Mouse (Mus musculus) cerebellum, postnatal 14 days (tissue): Measurements from ENCODE around the gene Adgrv1.
A peak's percentile ranks its signal among the peaks of the same experiment; 100 is the strongest.
"Not testable (repeated sequence)": the region's sequence is repeated elsewhere in the genome, so short reads cannot be mapped to it uniquely, and the experiment has no call there.

ENCODE experiments used
- DNase-seq, 2 experiments: peaks; one replicate each; pipeline ENCODE4 v3.0.0; 2021; ENCODE audit warnings: mixed read lengths in 2 of 2

Gene Adgrv1

DNA sequence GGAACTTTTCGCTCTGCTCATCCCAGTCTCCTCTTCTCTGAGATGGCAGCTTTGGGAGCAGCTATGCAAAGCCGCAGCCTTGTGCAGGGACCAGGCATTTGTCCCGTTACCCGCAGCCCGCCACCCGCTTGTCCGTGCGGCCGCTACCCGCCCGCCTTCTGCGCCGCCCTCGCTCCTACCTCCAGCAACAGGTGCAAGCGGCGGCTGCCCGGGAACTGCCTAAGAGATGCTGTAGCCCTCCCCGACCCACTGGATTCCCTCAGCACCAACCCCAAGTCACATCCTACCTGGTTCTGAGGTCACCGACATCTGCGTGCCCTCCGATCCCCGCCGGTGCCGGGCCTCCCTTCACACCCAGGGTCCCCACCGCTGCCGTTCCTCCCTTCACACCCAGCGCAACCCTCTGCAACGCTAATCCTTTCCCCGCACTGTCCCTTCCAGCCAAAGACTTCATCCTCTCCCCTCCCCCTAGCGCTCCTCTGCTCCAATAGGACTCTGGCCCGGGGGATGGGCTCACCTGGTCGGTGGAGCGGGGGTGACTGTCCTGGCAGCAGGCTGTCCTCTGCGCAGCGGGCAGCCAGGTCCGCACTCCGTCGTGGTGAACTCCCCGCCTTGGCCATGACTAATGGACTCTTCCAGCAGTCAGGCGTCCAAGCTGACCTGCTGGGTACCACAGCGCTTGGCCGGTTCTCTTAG is at the start of gene Adgrv1:
Gene Adgrv1 (minus strand): TSS at position 435 of the 696 bp plus-strand sequence.
- peak; percentile 87 to 89 for DNase-seq

DNA sequence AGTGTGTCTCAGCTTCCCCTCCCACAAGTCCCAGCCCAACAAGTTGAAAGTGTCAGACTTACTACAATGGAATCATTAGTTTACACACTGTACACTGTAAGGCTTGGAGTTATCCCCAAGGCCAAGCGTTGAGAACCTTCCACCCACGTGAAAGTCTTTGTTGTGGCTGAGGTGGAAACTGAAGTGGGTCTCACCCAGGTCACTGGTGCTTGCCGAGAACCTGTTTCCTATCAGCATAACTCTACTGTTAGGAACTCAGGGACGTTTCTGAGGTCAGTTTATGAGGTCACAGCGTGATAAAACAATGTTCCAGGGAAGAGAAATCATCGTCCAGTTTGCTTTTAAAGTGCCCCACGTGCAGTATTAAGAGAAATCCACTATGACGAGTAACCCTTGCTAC is 42.4 kb upstream of the Adgrv1 start:
- DNase-seq, result no peak

DNA sequence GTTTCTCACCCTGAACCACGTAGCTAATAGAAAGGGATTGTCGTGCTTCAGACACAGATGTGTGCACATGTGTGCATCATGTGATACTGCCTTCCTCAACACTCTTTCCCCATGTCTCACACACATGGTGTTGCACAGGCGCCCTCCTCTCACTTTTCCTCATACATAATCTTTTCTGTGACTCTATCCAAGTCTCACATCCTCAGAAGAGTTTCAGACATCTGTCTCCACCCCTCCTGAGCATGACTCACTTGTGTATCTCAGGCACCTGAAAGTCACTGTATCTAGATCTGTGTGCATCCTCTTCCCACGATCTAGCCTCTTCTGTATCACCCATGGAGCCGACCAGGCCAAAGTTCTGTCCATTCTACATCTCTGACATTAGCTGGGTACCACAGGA is 34.8 kb upstream of the Adgrv1 start:
- no peak for DNase-seq

DNA sequence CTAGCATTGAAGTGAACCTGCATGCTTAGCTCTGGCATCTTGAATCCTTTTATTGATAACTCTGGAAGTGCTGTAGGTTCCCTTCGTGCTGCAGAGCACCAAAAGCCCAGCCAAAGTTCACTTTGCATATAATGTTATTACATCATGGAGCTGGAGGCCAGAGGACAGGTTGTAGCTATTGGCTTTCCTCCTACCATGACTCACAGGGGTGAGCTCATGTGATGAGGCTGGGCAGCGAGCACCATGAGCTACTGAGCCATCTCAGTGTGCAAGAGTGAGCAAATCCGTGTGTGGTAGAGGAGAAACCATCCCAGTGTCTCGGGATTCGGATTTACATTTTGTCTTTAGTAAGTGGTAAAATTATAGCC is 31.4 kb upstream of the Adgrv1 start:
- DNase-seq, result peak; percentile 48 to 55

DNA sequence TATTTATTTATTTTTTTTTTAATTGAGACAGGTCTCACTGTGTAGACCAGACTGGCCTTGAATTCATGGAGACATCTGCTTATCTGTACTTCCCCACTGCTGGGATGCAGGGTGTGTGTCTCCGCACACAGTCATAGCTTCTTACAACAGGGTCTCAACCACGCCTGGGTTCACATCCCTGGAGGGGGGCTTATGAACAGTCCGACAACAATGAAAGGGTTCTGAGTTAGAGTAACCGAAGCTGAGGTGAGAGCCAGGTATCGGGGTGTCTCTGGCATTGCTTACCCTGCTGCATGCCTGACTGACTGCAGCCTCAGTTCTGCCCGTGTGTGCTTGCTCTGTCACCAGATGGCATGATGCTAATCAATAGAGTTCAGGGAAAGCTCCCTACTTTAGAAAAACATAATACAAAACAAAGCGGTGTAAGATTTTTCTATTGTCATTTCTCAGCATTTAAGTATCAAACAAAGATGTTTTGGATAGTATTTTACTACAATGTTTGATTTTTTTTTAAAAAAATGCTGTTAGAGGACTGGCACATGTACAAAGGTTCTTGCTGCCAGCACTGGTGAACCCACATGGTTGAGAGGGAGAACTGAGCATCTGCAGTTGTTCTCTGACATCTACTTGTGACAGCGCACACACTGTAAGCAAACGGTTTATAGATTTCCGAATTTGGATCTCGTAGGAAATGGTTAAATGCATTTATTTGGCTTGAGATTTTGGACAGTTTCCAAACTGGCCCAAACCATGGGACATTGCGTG is 30.8 kb upstream of the Adgrv1 start:
- peak; percentile 26 to 57 for DNase-seq

DNA sequence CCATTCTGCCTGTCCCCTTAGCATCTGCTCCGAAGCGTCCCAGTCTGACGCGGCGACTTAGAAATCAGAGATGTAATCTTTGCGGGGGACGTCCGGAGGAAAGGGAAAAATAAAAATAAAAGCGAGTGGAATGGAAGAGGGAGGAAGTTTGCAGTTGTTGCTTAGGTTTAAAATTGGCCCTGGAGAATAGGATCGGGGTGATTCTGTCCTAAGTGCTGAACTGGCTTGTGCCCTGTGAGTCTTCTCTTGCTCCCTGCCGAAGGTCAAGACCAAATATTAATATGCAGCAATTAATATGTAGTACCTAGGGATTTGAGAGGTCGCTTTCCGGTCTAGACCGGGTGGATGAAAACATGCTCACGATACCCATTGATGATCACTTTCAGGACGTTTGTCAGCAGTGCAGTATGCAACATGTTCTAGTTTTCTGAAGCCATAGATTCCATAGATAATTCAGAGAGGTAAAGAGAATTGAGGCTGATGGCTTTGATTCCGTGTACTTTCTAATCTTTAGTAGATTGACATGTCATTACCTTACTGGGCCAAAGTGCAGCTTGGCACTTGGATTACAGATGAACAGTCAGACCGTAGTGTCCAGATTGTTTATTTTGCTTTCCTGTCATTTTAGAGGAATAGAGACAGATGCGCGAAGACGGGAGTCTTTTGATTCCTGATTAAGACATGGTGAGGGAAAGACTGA is 25.2 kb upstream of the Adgrv1 start:
- no peak for DNase-seq

DNA sequence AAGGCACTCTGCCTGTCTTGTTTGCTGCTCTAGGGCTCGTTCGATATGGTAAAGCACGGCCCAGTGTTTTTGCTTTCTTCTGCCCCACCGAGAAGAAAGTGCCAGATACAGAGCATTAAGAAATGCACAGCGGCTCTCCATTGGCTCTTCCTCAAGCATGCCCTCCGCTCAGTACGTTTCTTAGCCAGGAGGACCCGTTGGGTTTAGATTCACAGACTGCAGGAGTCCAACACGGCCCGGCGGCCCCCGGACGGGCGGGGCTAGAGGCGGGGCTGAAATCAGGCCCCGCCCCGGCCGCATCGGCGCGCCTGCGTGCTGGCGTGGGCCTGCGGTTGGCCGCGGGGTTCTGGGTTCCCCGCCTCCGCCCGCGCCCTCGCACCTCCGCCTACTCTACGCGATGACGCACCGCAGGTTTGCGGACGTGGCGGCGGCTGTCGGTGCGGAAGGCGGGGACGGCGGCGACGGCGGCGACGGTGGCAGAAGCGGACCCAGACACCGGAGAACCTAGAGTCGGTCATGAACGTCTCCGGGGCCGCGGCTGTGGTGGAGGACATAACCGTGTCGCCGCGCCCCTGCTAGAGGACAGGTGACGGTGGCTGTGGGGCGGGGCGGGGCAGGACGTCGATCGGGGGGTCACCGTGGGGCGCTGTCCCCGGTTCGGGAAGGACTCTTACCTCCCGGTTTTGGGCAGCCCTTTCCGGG is 24.5 kb upstream of the Adgrv1 start, which contains the start of gene Lysmd3:
Gene Lysmd3 (plus strand): TSS at position 313 of the 702 bp plus-strand sequence.
- DNase-seq, result peak; percentile 96 to 97

DNA sequence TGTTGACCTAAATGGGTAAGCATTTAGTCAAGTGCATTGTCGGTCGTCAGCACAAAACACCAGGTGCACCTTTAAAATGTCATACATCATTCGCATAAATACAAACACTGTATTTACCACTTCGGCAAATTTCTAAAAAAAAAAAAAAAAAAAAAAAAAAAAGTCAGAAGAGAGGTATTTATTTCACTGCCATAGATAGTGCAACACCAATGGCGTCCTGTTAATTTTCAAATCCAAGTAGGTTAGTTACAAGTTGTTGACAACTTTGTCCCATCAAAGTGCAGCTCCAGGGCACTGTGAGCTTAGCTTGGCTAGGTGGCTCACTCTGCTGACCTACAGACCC is 24.0 kb upstream of the Adgrv1 start:
- peak in 1 of 2 experiments; percentile 14 for DNase-seq

DNA sequence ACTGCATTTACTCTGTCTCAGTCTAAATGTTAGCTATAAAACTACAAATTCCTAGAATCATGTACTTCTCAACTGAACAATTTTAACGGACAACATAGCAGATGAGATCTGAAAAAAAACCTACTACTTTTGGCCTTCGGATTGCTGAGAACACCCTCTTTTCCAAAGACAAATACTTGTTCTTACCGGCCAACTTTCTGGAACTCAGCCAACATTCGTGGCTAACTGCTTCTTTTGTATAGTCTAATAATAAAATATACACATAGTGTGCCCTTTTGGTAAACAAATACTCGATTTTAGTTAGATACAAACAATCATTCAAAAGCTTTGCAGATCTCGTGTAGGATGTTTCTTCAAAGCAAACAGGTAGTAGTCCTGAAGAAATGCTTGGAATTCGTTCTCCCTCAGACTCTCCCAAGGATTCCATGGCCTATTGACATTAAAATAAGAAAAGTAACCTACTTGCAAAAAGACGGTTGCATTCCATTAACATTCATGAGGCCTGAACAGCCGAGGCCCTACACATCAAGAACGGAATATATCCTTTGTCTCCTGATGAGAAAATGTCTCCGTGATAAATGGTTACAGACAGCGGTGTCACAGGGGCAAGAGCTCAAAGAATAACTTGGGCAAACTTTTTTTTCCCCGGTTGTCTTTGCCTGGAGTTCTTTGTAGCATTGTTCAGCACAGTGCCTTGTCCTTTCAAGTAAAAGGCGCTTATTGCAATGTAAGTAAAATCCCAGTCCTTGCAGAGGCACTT is 23.3 kb upstream of the Adgrv1 start:
- DNase-seq, result peak; percentile 16 to 24

DNA sequence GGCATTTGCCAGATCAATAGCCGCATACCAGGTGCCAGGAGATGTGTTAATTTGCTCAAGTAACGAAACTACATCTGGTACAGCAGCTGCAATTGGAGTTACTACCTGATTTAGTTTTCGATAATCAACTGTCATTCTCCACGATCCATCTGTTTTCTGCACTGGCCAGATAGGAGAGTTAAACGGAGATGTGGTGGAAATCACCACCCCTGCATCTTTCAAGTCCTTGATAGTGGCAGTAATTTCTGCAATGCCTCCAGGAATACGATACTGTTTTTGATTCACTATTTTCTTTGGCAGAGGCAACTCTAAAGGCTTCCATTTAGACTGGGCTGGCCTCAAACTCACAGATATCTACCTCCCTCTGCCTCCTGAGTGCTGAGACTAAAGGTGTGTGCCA is 17.4 kb upstream of the Adgrv1 start:
- DNase-seq, result not testable (repeated sequence)

DNA sequence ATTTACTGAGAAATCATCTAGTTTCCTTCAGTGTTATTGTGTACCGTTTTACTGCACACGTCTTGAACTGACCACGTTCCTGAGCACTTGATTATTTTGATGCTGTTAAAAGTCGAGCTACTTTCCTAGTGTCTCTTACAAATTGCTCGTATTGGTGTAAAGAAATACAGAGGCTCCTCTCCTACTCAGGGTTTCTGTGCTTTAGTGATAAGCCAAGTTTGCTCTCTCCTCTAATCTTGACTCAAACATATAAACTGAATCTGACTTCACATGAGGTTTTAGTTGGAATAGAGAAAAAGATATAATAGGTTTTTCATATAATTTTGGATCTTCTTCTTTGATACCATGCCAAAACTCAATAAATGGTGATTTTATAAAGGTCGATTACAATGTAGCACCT is 13.4 kb upstream of the Adgrv1 start:
- DNase-seq, result no peak

DNA sequence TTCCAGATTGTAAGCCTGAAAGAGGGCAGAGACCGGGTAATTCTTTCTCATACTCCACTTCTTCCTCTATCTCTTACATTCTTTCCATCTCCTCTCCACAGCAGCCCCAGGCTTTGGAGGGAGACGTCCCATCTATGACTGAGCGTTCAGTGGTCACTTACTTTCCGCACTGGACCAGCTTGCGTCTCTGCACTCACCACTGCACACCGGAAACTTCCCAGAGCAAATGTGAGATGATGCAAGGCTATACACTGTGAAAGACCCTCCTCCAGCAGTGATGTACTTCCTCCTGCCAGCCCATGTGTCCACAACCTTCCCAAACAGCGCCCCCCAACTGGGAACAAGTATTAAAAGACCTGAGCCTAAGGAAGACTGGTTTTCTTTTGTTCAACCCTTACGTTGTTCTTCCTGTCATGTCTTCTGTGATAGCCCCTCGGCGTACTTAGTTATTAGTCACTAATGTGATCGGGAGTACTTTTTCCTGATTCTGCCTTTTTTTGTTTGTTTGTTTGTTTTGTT is 11.2 kb upstream of the Adgrv1 start:
- DNase-seq, result no peak

DNA sequence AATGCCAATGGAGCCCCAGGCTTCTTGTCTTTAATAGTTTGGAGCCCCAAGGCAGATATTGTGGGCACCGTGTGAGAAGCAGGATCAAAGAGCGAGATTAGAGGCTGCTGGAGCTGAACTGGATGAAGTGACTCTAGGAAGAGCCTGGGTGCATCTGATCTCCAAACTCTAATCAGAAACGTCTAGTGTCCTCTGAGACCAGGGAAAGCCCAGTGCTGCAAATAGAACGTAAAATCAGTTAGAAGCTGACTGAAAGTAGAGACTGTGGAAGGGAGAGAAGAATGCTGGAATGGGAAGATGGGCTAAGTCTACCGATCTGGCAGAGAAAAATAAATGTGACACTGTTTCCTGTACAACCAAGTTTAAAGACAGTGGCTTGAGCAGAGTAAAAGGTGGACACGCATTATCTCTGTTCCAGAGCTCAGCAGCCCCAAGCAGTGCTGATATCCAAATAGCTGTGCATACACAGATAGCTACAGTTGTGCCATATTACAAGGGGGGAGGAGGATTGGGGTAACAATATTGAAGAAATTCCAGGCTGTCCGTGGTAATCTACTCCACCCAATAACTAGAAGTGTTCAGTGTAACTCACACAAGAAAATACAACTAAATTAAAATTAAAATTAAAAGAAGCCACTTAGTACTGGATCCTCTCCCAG is 9.7 kb upstream of the Adgrv1 start:
- DNase-seq, result no peak

DNA sequence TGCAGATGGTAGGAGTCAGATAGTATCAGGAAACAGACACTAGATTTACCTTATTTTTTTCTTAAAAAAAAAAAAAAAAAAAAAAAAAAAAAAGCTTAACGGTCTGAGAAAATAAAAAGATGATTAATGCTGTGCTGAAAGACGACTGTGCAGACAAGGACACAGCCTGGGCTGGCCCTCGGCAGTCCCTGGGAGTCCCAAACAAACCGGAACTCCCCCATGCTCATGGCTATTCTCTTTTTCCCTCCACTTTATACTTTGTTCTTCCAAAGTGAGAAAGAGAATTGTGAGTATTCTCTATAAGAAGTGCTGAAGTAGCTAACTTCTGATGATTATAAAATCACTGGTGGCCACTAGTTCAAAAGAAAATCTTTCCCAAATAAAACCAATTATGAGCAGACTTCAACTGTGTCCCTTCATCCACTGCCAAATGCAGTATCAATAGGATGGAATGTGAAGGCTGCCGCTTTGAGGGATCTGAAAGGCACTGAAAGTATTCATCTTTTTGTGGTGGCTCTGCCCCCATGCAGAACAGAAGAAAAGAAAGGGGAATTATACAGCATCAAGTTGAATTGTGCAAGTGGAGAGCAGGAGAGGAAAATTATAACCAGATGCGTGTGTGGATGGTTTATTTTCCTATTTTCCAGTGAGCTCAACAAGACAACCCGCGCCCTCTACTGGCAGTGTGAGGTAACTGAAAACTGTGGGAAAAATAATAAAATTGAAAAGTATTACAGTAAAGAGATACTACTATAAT is 8.5 kb upstream of the Adgrv1 start:
- DNase-seq, result peak; percentile 74 to 77

DNA sequence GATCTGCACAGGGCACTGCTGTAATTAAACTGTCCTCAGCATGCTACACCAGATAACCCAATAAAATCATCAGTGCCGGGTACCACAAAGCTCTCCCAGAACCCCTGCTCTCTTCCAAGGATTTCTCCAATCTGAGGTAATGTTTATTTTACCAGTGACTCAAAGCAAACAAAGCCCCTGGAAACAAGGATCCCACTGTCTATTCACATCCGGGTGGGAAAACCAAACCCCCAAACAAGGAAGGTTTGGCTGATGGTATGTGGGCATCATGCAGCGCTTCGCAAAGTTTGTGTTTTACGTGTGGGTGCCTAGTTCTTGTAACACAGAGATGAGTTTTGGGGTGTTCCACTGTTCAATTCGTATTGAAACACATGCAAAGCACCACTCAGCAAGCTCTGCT is 7.9 kb upstream of the Adgrv1 start:
- no peak for DNase-seq

DNA sequence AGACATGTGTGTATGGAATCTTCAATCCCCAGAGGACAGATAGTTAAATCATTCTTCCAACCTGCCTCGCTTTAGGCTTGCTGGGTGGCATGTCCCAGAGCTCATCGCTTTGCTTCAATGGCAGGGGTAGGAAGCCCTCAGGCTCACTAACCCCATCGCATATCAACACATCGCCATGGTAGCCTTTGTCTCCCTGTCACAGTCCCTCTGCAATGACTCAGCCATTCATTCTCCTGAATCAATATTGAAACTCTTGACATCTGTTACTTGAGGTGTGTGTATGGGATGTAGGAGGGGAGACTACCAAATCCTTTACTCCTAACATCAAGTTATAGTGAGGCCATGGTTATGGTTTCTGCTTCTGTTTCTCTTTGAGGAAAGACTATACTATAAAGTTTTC is 6.7 kb upstream of the Adgrv1 start:
- no peak for DNase-seq

DNA sequence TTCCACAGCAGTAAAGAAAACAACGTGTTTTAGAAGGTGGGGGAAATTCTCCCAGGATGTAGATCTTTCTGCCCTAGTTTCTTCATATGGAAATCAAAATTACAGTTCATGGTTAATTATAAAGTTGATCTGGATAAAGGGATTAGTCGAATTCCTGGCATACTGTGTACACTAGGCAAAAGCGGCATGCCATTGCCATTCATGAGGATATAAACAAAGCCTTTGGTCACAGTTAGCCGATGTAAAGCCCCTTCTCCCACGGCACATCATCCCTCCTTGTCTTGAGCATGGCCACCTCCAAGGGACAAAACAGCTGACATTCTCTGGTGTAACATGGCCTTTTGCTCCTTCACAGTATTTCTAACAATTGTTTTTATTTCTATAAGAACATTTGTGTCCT is 2.4 kb downstream of the Adgrv1 start:
- DNase-seq, result no peak

DNA sequence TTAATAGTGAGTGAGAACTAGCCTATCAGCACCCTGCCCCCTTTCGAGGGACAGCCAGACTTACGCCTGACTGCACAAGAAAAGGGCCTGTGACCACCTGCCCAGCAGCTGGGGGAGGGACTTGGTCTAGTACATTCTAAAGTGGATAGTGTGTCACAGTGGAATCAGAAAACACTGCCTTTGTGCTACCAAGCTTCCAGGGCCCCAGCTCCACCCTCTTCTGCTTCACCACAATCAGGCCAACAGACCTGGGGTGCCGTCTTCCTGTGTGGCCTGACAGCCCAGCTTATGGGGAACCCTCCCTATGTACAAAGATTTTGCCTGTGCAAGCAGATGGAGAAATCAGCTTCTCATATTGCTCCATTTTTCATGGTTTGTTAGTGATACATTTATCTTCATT is 3.6 kb downstream of the Adgrv1 start:
- peak in 1 of 2 experiments; percentile 2 for DNase-seq

DNA sequence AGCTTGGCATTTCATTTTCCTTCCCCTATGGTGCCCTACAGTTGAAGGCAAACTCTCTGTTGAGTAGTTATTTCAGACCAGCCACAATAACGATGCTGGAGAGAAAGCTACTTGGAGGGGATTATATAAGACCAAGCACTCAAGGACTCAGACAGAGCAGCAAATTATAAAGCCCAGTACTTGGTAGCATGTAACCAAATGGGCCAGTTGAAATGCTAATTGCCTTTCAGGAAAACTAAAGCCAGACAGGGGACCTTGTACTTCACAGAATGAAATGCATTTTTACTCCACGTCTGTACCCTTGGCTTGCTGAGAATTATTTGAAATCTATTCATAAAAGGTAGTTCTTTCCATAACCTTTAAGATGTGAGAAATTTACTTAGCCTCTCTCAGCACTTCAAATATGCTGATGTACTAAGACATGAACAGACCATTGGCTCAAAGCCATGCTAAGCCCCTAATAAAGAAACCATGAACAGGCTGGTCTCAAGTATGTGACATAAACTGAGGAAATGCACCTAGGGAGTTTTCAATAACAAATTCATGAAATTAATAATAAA is 4.2 kb downstream of the Adgrv1 start:
- DNase-seq, result no peak

DNA sequence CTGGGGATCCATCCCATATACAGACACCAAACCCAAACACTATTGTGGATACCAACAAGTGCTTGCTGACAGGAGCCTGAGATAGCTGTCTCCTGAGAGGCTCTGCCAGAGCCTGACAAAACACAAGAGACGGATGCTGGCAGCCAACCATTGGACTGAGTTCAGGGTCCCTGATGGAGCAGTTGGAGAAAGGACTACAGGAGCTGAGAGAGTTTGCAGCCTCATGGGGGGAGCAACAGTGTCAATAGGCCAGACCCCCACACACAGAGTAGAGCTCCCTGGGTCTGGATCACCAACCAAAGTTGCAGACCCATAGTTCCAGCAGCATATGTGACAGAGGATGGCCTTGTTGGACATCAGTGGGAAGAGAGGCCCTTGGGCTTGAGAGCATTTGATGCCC is 5.1 kb downstream of the Adgrv1 start:
- DNase-seq, result not testable (repeated sequence)

DNA sequence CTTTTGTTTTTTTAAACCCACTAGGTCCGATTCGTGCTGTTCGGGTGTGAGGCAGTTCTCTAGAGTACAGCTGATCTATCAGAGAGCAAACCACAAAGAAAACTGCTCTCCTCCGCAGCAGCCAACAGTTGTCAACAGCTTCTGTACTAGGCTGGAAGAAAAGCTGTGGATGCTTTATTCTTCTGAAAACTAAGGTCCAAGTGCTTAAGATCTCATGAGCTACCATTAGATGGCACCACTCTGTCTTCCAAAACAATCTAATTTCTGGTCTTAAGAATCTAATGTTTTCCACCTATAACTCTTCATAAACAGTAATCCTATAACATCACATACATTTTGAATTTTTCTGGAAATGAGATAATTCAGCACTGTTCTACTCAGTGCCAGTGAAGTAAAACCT is 22.6 kb downstream of the Adgrv1 start:
- no peak for DNase-seq
